Mouse (Mus musculus) liver, postnatal 0 days (tissue): Measurements from ENCODE around the gene Ttc34. TPM values are rescaled to one million over a fixed set of nuclear protein-coding genes. Genes with fewer than 3 reads are reported as not detected.

Experiments used
- ATAC-seq: fragments of 200-750 bp; cut with Nextera tagmentation; 2 replicates; pipeline ENCODE4 v1.8.0; 2017; ENCODE audit warnings: mild to moderate bottlenecking, moderate library complexity
- DNase-seq: peaks from one replicate; pipeline ENCODE4 v3.0.0-alpha.2; 2016
- H3K27ac ChIP-seq: fragments of 300-500 bp; sonication (generic); 2 replicates; pipeline ENCODE4 v1.5.1; 2014; ENCODE audit warnings: antibody characterized with exemption, moderate library complexity, mild to moderate bottlenecking, low read depth
- H3K27me3 ChIP-seq: fragments of 300-500 bp; sonication (generic); 2 replicates; pipeline ENCODE4 v1.6.1; 2014; ENCODE audit warnings: low read length, control low read depth, mixed read lengths; ENCODE audit not compliant: insufficient read depth
- H3K36me3 ChIP-seq: fragments of 300-500 bp; sonication (generic); replicated peaks from 2 replicates; pipeline ENCODE4 v1.6.1; 2014; ENCODE audit warnings: mild to moderate bottlenecking, control low read depth, low read length, moderate library complexity, mixed read lengths; ENCODE audit not compliant: insufficient read depth
- H3K4me1 ChIP-seq: fragments of 300-500 bp; sonication (generic); 2 replicates; pipeline ENCODE4 v1.6.1; 2014; ENCODE audit warnings: antibody characterized with exemption, mild to moderate bottlenecking, control low read depth; ENCODE audit not compliant: insufficient read depth
- H3K4me2 ChIP-seq: fragments of 300-500 bp; sonication (generic); 2 replicates; pipeline ENCODE4 v1.6.1; 2014; ENCODE audit warnings: low read depth, mild to moderate bottlenecking, low read length, moderate library complexity, mixed read lengths
- H3K4me3 ChIP-seq: fragments of 300-500 bp; sonication (generic); 2 replicates; pipeline ENCODE4 v1.5.1; 2014; ENCODE audit warnings: low read depth, low read length
- H3K9ac ChIP-seq: fragments of 300-500 bp; sonication (generic); replicated peaks from 2 replicates; pipeline ENCODE4 v1.6.1; 2014; ENCODE audit warnings: mild to moderate bottlenecking, moderate library complexity
- H3K9me3 ChIP-seq: fragments of 300-500 bp; sonication (generic); 2 replicates; pipeline ENCODE4 v1.6.1; 2016; ENCODE audit warnings: mild to moderate bottlenecking, control low read depth, low read length, mixed read lengths
- CTCF ChIP-seq: sonication (generic); IDR thresholded peaks from 2 replicates; pipeline ENCODE4 v1.5.1; 2016; ENCODE audit warnings: antibody characterized with exemption, low read depth
- EP300 ChIP-seq: IDR thresholded peaks from 2 replicates; pipeline ENCODE4 v1.6.1; 2016; ENCODE audit warnings: antibody characterized with exemption, low read depth, mild to moderate bottlenecking
- WGBS: fragments of 180-500 bp; shearing (Covaris S2); extraction: QIAGEN DNeasy Blood & Tissue Kit; methylation state at CpG from one replicate; pipeline ENCODE4 v1.1.7; 2014; ENCODE audit not compliant: insufficient replicate concordance; 5-methylcytosine and 5-hydroxymethylcytosine counted together
- polyA plus RNA-seq: library from polyadenylated mRNA; unstranded; fragments of >200 nt; fragmentation: Nextera tagmentation; extraction: Ambion mirVana; gene quantifications from 2 replicates; pipeline ENCODE4 v1.2.1, GENCODE M21; 2015

Gene Ttc34
- polyA plus RNA-seq, 1 experiment from 2014 or later = not detected

DNA sequence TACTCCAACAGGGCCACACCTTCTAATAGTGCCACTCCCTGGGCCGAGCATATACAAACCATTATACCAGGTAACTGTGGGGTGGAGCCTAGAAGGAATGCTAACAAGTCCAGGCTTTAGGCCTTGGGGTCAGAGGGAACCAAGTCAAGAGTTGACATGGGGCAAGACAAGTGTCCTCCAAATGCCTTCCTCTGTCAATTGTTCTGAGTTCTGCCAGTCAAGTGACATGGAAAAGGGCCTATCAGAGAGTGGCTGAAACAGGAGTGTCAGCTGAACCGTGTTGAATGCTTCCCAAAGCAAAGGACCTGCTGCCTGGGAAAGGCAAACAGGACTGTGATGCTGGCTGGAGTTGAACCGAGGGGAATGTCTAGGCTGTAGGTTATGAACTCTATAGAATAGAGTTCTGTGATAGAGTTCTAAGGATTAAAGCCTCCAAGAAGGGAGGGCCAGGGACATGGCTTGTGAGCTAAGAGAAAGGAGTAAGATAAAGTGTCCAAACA is 26.2 kb downstream of the Ttc34 start:
- Histone ChIP-seq H3K36me3 (no peaks in the 10 kb centered on the region), H3K4me2 (no peak overlapping the region), H3K9ac (no peak overlapping the region), H3K27ac (no peak overlapping the region), H3K9me3 (no peaks in the 10 kb centered on the region), H3K27me3 (0 out of 2 replicates have a peak, but pooled peaks cover 9% of the 10 kb centered on the region), H3K4me3 (no peak overlapping the region), H3K4me1 (0 out of 2 replicates have a peak, but pooled peaks cover 2% of the 10 kb centered on the region)
- WGBS = 73% methylated on average over 3 of the region's 3 CpGs
- ATAC-seq = no peak
- no peak for DNase-seq
- TF ChIP-seq CTCF (no peak), EP300 (no peak)

- peak; percentile 40 for TF ChIP-seq CTCF
- no peak for TF ChIP-seq EP300
- Histone ChIP-seq H3K9me3 (no peaks in the 10 kb centered on the region), H3K4me1 (0 out of 2 replicates have a peak, but pooled peaks cover 2% of the 10 kb centered on the region), H3K4me3 (peak overlapping the region; percentile 34), H3K36me3 (no peaks in the 10 kb centered on the region), H3K27ac (no peak overlapping the region), H3K27me3 (0 out of 2 replicates have a peak, but pooled peaks cover 3% of the 10 kb centered on the region), H3K9ac (peak overlapping the region; percentile 13; the same call in 1 of the 2 replicates), H3K4me2 (peak overlapping the region; percentile 76)
- DNase-seq (peak; percentile 90), ATAC-seq (peak; percentile 94)
- 2% methylated on average over 18 of the region's 18 CpGs for WGBS
Measured at GRCm38 (mm10) chr4:154864271-154864771, 27.1 kb downstream of the Ttc34 start.

DNA sequence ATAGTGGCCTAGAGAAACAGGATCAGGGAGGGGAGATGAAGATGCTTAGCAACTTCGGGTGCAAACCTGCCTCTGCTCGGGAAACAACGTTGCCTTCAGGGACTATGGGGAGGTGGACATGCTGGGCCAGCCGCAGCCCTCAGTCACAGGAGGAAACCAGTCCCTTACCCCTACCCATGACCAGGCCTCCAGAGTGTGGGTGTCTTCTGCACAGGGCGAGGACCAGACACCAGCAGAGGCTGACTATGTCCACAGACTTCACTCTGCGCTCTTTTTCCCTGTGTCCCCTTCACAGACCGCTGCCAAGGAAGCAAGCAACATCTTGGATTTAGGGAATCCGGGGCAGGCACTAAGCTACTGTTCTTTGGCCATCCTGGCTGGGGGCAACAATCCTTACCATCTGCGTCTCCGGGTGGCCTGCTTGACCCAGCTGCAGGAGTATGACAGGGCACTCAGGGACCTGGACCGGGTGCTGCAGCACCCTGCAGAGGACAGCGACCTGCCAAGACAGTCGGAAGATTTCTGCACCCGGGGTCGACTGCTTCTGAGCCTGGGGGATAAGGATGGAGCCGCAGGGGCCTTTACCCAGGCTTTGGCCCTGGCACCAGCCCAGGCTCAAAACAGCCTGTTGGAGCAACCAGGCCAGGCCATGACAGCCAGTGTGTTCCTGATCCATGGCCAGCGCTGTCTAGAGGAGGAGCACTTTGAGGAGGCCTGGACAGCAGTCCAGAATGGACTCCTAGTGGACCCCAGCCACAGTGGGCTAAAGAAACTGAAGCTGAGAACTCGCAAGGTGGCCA is 27.9 kb downstream of the Ttc34 start:
- Histone ChIP-seq H3K9ac (no peak overlapping the region), H3K4me3 (no peak overlapping the region), H3K9me3 (no peaks in the 10 kb centered on the region), H3K27me3 (no peaks in the 10 kb centered on the region), H3K4me2 (peak overlapping the region; percentile 76; the same call in 1 of the 2 replicates), H3K27ac (no peak overlapping the region), H3K4me1 (0 out of 2 replicates have a peak, but pooled peaks cover 2% of the 10 kb centered on the region), H3K36me3 (no peaks in the 10 kb centered on the region)
- no peak for ATAC-seq
- no peak for TF ChIP-seq CTCF
- TF ChIP-seq EP300 = no peak
- WGBS = 78% methylated on average over 18 of the region's 18 CpGs
- DNase-seq = no peak

- no peak overlapping the region for H3K4me2 ChIP-seq
- TF ChIP-seq CTCF (no peak), EP300 (no peak)
- peaks cover 2% of the 10 kb centered on the region; the same call in 1 of the 2 replicates for H3K27me3 ChIP-seq
- no peaks in the 10 kb centered on the region for H3K36me3 ChIP-seq
- 0 out of 2 replicates have a peak, but pooled peaks cover 2% of the 10 kb centered on the region for H3K4me1 ChIP-seq
- H3K9ac ChIP-seq = no peak overlapping the region
- no peak overlapping the region for H3K4me3 ChIP-seq
- DNase-seq (no peak), ATAC-seq (no peak)
- H3K27ac ChIP-seq = no peak overlapping the region
- H3K9me3 ChIP-seq = no peaks in the 10 kb centered on the region
- 78% methylated on average over 5 of the region's 5 CpGs for WGBS
Measured at GRCm38 (mm10) chr4:154866391-154866790, 29.1 kb downstream of the Ttc34 start.

DNA sequence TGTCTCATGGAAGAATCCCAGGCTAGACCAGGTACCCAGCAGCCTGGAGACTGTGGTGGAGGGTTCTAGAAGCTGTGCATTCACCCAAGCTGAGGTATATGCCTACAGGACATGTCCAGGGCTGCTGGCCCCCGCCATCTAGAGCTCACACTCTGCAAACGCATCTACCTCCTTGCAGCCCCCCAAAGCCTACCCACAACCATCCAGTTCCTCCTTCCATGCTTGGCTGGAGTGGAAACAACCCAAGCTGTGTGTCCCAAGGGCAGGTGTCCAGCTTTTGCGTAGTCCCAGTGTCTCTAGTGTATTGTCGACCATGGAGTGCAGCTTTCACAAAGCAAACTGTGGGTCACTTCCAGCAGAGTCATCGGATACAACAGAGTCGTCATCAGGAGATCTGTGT is 30.0 kb downstream of the Ttc34 start:
- ATAC-seq = no peak
- H3K27ac ChIP-seq = no peak overlapping the region
- no peak for DNase-seq
- TF ChIP-seq EP300 = no peak
- TF ChIP-seq CTCF = no peak
- H3K4me1 ChIP-seq = 0 out of 2 replicates have a peak, but pooled peaks cover 2% of the 10 kb centered on the region
- H3K4me3 ChIP-seq = no peak overlapping the region
- 71% methylated on average over 6 of the region's 6 CpGs for WGBS
- H3K9me3 ChIP-seq = no peaks in the 10 kb centered on the region
- no peak overlapping the region for H3K9ac ChIP-seq
- no peaks in the 10 kb centered on the region for H3K36me3 ChIP-seq
- no peak overlapping the region for H3K4me2 ChIP-seq
- peaks cover 9% of the 10 kb centered on the region; the same call in 1 of the 2 replicates for H3K27me3 ChIP-seq

DNA sequence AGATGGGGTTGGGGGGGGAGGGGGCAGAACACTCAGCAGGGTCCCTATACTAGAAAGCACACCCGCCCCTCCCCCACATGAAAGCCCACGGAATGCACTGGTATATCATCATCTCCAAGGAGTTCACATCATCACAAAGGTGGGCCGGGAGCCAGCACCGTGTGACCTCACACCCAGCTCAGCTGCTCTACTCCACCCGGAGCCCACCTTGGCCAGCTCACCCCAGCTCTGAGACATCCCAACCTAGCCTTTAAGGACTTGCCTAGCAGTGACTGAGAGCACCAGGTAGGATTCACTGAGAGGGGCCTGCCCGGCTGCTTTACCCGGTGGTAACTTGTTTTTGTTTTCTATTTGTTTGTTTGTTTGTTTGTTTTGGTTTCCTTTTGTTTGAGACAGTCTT is 32.2 kb downstream of the Ttc34 start, which contains the start of gene Mmel1:
Mmel1 (plus strand) TSS at position 146 of the 400 bp plus-strand sequence.
- no peak for DNase-seq
- WGBS = 59% methylated on average over 7 of the region's 7 CpGs

More for the DNA sequence above, 32.2 kb downstream of the Ttc34 start, which contains the start of gene Mmel1:
- peaks cover 13% of the 10 kb centered on the region; the same call in 1 of the 2 replicates for H3K27me3 ChIP-seq
- H3K27ac ChIP-seq = no peak within 1 kb of the TSS
- no peak within 1 kb of the TSS for H3K4me3 ChIP-seq
- H3K4me2 ChIP-seq = no peak within 1 kb of the TSS
- TF ChIP-seq EP300 (no peak), CTCF (no peak)
- no peaks in the 10 kb centered on the region for H3K4me1 ChIP-seq
- no peaks in the 10 kb centered on the region for H3K36me3 ChIP-seq
- ATAC-seq = no peak
- no peaks in the 10 kb centered on the region for H3K9me3 ChIP-seq
- H3K9ac ChIP-seq = no peak within 1 kb of the TSS
